Mouse (Mus musculus) granulocyte monocyte progenitor cell, adult 5-6 weeks (primary cell): ENCODE measurements around the gene Iqcb1. TPM values are rescaled to one million over a fixed set of nuclear protein-coding genes. Genes with fewer than 3 reads are reported as not detected.
"Not testable (repeated sequence)": the region's sequence is repeated elsewhere in the genome, so short reads cannot be mapped to it uniquely, and the experiment has no call there.

ENCODE experiments used
- ATAC-seq: replicated peaks from 2 replicates; pipeline ENCODE4 v1.8.0; 2016; ENCODE audit warnings: mild to moderate bottlenecking, moderate TSS enrichment, inconsistent platforms; ENCODE audit not compliant: poor library complexity, severe bottlenecking
- total RNA-seq, 2 experiments: library from RNA; stranded (forward) in 1 of 2; stranded (reverse) in 1 of 2; fragments of 200-712, 200-1000 nt in 1 of 2; fragments of >200 nt in 1 of 2; fragmentation: Nextera tagmentation in 1 of 2; gene quantifications; 2 replicates each; pipeline ENCODE4 v1.2.3; 2014 to 2017

Iqcb1 gene
- total RNA-seq (2014; fragmentation: Nextera tagmentation) (4.7 and 13.6 TPM in 2 replicates), total RNA-seq (2017) (10.8 and 11.2 TPM in 2 replicates)

- ATAC-seq: peak; percentile 92
Observed at GRCm38 (mm10) chr16:36828054-36828786, at the start of gene Iqcb1. Iqcb1 (plus strand) TSS chr16:36828385.

- no peak for ATAC-seq
Observed at GRCm38 (mm10) chr16:36784146-36784545, 44.0 kb upstream of the Iqcb1 start.

DNA sequence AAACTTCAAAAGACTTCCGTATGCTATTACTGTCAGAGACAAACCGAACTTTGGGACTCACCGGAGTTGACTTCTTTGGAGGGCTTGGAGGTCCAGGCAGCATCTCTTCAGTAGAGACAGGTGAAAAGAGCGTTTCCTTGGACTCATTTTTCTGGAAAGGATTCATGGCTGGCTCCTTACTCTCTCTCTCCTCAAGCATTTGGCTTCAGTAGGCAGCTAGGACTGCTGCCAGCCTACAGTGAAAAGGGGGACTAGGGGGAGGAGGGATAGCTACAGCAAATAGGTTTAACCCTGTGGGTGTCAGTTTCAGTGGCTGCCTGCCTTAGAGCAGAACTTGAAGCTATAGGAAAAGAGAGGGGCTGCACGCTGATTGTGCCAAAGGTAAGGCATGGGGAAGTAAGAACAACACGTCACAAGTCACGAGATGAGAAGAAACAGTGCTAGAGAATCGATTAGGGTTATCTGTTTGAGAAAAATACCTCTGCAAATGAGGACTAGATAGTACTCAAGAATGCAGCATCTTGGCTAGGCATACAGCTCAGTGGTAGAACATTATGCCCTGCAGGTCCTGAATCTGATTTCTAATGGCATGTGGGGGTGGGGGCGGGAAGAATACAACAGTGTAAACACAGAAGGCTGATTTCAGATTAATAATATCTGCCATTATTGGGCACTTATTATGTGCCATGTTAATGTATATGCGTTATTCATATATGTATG, 43.4 kb upstream of the Iqcb1 start, which contains the start of gene Slc15a2:
Gene Slc15a2 (minus strand): TSS at position 369 of the 720 bp plus-strand sequence.
- no peak for ATAC-seq

GRCm38 (mm10) chr16:36786466-36786865, 41.7 kb upstream of the Iqcb1 start:
- no peak for ATAC-seq

- no peak for ATAC-seq
Observed at GRCm38 (mm10) chr16:36790166-36790565, 38.0 kb upstream of the Iqcb1 start.

DNA sequence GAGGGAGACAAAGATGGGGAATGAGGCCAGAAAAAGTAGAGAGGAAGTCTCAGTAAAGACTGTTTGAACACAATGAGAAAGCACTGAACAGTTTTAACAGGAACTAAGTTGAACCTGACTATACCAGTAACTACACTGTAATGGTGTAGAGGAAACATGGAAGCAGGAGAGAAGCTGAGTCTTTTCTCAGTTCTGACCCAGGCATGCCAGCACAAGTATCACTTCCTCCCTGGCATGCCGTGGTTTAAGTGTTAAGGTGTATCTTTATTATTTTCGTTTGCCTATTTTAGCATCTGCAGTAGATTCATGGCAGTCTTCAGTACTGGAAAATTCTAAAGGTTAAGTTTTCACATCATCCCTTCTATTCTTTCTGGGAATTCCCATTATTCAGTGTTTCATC, 33.2 kb upstream of the Iqcb1 start:
- peak; percentile 59 for ATAC-seq

GRCm38 (mm10) chr16:36798334-36798733, 29.9 kb upstream of the Iqcb1 start:
- ATAC-seq: no peak

DNA sequence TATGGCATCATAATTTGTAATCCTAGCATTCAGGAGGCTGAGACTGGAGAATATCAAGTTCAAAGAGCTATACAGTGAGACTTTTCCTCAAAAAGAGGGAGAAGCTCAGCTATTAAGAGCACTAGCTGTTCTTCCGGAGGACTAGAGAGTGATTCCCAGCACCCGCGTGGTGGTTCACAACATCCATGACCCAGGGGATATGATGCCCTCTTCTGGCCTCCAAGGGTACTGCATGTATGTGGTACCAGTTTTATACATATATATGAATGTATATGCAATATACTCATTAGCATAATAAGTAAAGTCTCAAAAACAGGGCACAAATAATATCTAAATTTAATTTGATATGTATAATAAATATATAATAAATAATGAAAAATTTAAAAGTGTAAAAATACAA, 25.8 kb upstream of the Iqcb1 start:
- ATAC-seq: no peak

- no peak for ATAC-seq
Observed at GRCm38 (mm10) chr16:36808616-36809015, 19.6 kb upstream of the Iqcb1 start.

DNA sequence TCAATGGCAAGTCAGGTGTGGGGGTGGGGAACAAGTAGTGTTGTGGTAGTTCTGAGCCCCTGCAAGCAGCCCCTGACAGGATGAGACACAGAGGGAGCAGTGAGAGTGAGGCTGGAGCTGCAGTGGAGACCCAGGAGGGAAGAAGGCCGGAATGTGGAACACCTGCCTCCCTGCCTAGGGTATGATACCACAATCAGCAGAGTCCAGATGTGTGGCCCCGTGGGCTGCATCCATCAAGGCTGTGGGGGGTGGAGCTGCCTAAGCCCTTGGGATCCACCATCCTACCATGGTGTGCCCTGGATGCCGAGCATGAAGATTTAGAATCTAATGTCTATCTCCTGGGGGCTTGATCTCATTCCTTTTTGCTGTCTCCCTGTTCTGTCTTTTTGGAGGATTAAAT, 14.5 kb upstream of the Iqcb1 start:
- no peak for ATAC-seq

DNA sequence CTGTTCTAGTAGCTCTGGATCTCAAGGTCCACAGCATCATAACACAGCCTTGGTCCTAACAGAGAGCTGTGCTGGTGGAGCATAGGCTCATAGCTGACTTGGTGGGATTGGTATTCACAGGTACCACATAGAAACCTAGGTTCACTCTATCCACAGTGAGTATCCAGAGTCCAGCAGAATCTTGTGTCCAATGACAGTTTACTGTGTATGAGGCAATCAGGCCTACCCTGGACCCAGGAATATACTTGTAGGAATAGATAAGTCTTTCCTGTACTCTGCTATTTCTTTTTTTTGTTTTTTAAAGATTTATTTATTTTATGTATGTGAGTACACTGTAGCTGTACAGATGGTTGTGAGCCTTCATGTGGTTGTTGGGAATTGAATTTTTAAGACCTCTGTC, 11.3 kb upstream of the Iqcb1 start:
- ATAC-seq: no peak

DNA sequence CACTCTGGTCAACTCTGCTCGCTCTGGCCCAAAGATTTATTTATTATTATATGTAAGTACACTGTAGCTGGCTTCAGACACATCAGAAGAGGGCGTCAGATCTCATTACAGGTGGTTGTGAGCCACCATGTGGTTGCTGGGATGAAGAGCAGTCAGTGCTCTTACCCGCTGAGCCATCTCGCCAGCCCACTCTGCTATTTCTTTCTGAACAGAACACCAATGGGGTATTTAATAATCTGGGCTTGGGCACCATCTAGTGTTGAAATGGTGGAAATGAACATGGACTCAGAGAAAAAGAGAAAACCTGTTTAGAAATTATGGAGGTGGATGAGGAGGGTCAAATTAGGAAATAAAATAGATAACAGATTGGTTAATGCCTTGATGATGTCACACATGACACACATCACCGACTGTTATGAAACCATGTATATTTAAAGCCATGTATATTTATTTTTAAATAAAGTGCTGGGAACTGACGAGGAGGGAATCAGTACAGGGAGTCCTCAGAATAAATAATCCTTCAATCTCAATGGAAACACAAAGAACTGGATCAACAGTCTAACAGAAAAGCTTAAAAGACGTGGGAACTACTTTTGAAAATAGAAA, 10.8 kb upstream of the Iqcb1 start:
- ATAC-seq: peak; percentile 95

GRCm38 (mm10) chr16:36820016-36820415, 8.2 kb upstream of the Iqcb1 start:
- no peak for ATAC-seq

GRCm38 (mm10) chr16:36820747-36821146, 7.4 kb upstream of the Iqcb1 start:
- no peak for ATAC-seq

- ATAC-seq: peak; percentile 93
Observed at GRCm38 (mm10) chr16:36821474-36821873, 6.7 kb upstream of the Iqcb1 start.

GRCm38 (mm10) chr16:36827611-36828053, 553 bp upstream of the Iqcb1 start:
- peak; percentile 53 for ATAC-seq

- no peak for ATAC-seq
Observed at GRCm38 (mm10) chr16:36828820-36829219, 635 bp downstream of the Iqcb1 start.

- ATAC-seq: not testable (repeated sequence)
Observed at GRCm38 (mm10) chr16:36846894-36847293, 18.7 kb downstream of the Iqcb1 start.

DNA sequence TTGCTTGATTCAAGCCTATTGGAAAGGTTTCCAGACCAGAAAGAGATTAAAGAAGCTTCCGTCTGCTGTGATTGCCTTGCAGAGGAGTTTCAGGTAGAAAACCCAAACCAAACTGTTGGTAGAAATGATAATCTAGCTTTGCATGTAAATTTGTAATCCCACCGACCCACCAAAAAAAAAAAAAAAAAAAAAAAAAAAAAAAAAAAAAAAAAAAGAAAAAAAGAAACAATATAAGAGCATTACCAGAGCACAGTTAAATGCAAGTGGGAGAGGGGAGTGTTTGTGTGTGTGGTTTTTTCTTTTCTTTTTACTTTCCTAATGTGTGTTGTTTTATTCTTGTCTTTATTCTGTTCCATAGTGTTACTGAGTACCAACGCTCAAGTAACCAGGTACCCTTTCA, 23.0 kb downstream of the Iqcb1 start:
- no peak for ATAC-seq

DNA sequence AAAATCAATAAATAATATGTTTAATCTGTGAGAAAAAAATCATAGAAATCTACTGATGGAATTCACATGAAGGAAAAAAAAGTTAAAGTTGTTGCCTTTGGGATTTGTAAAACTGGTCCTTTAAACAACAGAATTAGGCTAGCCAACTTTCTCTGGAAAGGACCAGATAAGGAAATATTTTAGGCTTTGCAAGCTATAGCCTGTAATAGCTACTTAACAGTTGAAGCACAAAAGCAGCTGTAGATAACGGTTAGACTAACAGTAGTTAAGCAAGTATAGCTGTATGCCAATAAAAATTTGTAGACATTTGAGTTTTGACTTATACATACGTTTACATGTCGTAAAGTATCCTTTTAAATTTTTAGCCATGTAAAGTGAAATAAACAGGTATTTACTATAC, 35.4 kb downstream of the Iqcb1 start:
- ATAC-seq: no peak

- ATAC-seq: no peak
Observed at GRCm38 (mm10) chr16:36869442-36869841, 41.3 kb downstream of the Iqcb1 start.
